Mouse (Mus musculus) lung, adult 2 months (tissue): ENCODE data around the gene Klhl10. TPM values are rescaled to one million over a fixed set of nuclear protein-coding genes. Genes with fewer than 3 reads are reported as not detected.

Experiments
- DNase-seq: peaks from one replicate; pipeline ENCODE4 v3.0.0; 2022
- H3K4me1 ChIP-seq: fragments of 200-500 bp; 2 replicates; pipeline ENCODE4 v1.6.1; 2011; ENCODE audit warnings: low read length; ENCODE audit not compliant: control insufficient read depth, insufficient read depth
- H3K4me3 ChIP-seq: fragments of 200-500 bp; replicated peaks from 2 replicates; pipeline ENCODE3; 2011; ENCODE audit warnings: low read depth, mild to moderate bottlenecking, control low read depth, low read length; ENCODE audit errors: extremely low read depth
- CTCF ChIP-seq: fragments of 200-500 bp; IDR thresholded peaks from 2 replicates; pipeline ENCODE4 v1.5.1; 2011; ENCODE audit warnings: mild to moderate bottlenecking, low read length, control low read depth; ENCODE audit not compliant: insufficient read depth
- POLR2A ChIP-seq: fragments of 200-500 bp; IDR thresholded peaks from 2 replicates; pipeline ENCODE4 v1.6.1; 2011; ENCODE audit warnings: low read depth, mild to moderate bottlenecking, control low read depth, low read length, borderline replicate concordance; ENCODE audit errors: extremely low read depth
- WGBS: fragments of 180-500 bp; shearing (Covaris S2); methylation state at CpG from one replicate; pipeline ENCODE4 v1.1.7; 2018; 5-methylcytosine and 5-hydroxymethylcytosine counted together
- polyA plus RNA-seq: library from polyadenylated mRNA; depleted of rRNA; stranded (reverse); fragments of >200 nt; gene quantifications from 2 replicates; pipeline ENCODE4 v1.2.3, GENCODE M21; 2012; rRNA removed

Gene Klhl10
- polyA plus RNA-seq, 1 experiment, result 0.49 TPM

- H3K4me1 ChIP-seq, result no peaks in the 10 kb centered on the region; the same call in 1 of the 2 replicates
- DNase-seq, result no peak
- no peak for TF ChIP-seq CTCF
- no peak for TF ChIP-seq POLR2A
- no peak overlapping the region for H3K4me3 ChIP-seq
- 52% methylated on average over 7 of the region's 7 CpGs for WGBS
These were observed 37.4 kb downstream of the Klhl10 start for GRCm38 (mm10) chr11:100479152-100479551.

- TF ChIP-seq CTCF, result no peak
- no peak for TF ChIP-seq POLR2A
- WGBS, result 95% methylated on average over 3 of the region's 3 CpGs
- H3K4me3 ChIP-seq, result no peak overlapping the region
- H3K4me1 ChIP-seq, result no peaks in the 10 kb centered on the region
- no peak for DNase-seq
These were observed 42.7 kb downstream of the Klhl10 start for GRCm38 (mm10) chr11:100484461-100484860.

GRCm38 (mm10) chr11:100485801-100486538 is 44.3 kb downstream of the Klhl10 start:
- no peak for DNase-seq
- TF ChIP-seq POLR2A, result no peak
- 0 out of 2 replicates have a peak, but pooled peaks have one; percentile 4 for TF ChIP-seq CTCF
- Histone ChIP-seq H3K4me3 (no peak overlapping the region), H3K4me1 (no peaks in the 10 kb centered on the region)
- WGBS, result 83% methylated on average over 8 of the region's 8 CpGs

GRCm38 (mm10) chr11:100490951-100491350 is 49.2 kb downstream of the Klhl10 start:
- DNase-seq, result no peak
- no peaks in the 10 kb centered on the region for H3K4me1 ChIP-seq
- 91% methylated on average over 6 of the region's 6 CpGs for WGBS
- no peak overlapping the region for H3K4me3 ChIP-seq
- TF ChIP-seq POLR2A, result no peak
- no peak for TF ChIP-seq CTCF

GRCm38 (mm10) chr11:100493771-100494170 is 52.1 kb downstream of the Klhl10 start:
- no peak for DNase-seq
- no peak for TF ChIP-seq CTCF
- no peak for TF ChIP-seq POLR2A
- Histone ChIP-seq H3K4me3 (peak overlapping the region; percentile 44), H3K4me1 (no peaks in the 10 kb centered on the region)
- WGBS, result 89% methylated on average over 12 of the region's 12 CpGs

DNA sequence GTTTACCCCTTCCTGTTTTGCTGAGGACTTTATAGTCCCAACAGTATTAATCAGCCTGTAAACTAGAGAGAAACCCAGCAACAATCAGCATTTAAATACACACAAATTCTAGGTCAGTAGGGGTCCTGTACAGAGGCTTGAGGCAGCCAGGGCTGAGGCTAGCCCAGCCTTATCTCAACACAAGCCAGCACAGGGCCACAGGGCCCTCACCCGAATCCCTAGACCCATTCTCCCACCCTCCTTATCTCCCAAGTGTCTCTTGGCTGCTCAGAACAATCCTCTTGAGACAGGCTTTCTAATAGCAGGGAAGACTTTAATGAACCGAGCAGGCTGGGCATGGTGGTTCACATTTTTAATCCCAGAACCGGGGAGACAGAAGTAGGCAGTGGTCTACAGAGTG is 58.5 kb downstream of the Klhl10 start:
- 73% methylated on average over 3 of the region's 3 CpGs for WGBS
- DNase-seq, result no peak
- Histone ChIP-seq H3K4me1 (no peaks in the 10 kb centered on the region), H3K4me3 (no peak overlapping the region)
- no peak for TF ChIP-seq CTCF
- no peak for TF ChIP-seq POLR2A

DNA sequence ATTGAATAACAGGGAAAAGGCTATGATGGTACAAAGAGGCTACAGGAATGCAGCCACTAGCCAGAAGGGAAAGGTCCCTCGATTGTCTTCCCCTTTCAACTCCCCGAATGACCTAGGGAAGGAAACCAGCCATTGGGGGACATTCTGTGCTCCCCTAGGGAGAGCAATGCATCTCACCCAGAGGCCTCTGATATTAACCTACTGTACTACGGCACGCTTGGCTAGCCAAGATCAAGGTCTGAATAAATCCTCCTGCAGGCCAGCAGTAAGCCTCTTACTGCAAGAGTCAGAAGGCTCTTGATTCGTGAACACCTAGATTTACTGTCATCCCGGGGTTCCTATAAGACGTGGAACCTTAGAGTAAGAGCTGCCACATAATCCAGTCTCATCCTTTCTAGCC is 58.9 kb downstream of the Klhl10 start:
- DNase-seq, result no peak
- WGBS, result 86% methylated on average over 7 of the region's 7 CpGs
- no peak for TF ChIP-seq CTCF
- no peak for TF ChIP-seq POLR2A
- H3K4me3 ChIP-seq, result no peak overlapping the region
- no peaks in the 10 kb centered on the region for H3K4me1 ChIP-seq

GRCm38 (mm10) chr11:100501321-100501720 is 59.6 kb downstream of the Klhl10 start:
- TF ChIP-seq POLR2A (no peak), CTCF (no peak)
- Histone ChIP-seq H3K4me1 (no peaks in the 10 kb centered on the region), H3K4me3 (no peak overlapping the region)
- WGBS, result 45% methylated on average over 6 of the region's 6 CpGs
- DNase-seq, result no peak

DNA sequence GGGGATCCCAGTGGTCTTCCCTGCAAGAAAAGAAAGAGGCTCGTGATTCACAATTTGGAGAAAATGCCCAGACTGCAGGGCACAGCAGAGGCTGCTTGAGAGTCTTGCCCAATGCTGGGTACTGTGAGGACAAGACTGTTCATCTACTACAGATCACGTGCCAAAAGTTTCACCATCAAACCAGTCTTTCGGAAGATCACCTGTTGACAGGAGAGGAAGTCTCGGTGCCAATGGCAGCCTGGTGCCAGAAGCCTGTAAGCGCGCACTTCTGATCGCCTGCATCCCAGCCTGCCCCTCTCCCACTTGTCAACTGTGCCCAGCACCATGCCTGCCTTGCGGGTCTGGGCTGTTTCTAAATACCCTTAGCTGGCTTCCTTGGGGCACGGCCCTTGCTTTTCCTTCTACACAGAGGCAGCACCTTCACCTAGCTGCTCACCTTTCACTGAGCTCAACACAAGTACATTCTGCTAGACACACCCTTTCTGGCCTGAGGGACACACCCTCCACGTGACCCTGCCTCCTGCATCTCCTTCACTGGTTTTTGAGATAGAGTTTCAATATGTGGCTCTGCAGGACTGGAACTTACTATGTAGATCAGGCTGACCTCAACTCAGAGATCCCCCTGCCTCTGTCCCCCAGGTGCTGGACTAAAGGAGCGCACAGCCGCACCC is 63.4 kb downstream of the Klhl10 start:
- TF ChIP-seq POLR2A (no peak), CTCF (no peak)
- DNase-seq, result no peak
- Histone ChIP-seq H3K4me1 (no peaks in the 10 kb centered on the region), H3K4me3 (no peak overlapping the region)
- WGBS, result 84% methylated on average over 12 of the region's 12 CpGs

GRCm38 (mm10) chr11:100505997-100506396 is 64.3 kb downstream of the Klhl10 start:
- Histone ChIP-seq H3K4me1 (no peaks in the 10 kb centered on the region), H3K4me3 (no peak overlapping the region)
- TF ChIP-seq POLR2A (no peak), CTCF (no peak)
- DNase-seq, result no peak
- whole genome bisulfite sequencing, result 96% methylated on average over 8 of the region's 8 CpGs

Other genes with a start within 250 kb of the Klhl10 start
- not detected in 2 replicates for gene Krt9, start 248.7 kb upstream of the Klhl10 start, polyA plus RNA-seq
- gene Krt14, start 234.4 kb upstream of the Klhl10 start, polyA plus RNA-seq, result 0.51 and 51.5 TPM in 2 replicates
- 0.58 TPM in 1 of 2 replicates, not detected in the other for gene Krt16, start 193.0 kb upstream of the Klhl10 start, polyA plus RNA-seq
- 0.38 and 0.65 TPM in 2 replicates for gene Krt17, start 180.9 kb upstream of the Klhl10 start, polyA plus RNA-seq
- not detected in 2 replicates for gene Krt42, start 172.0 kb upstream of the Klhl10 start, polyA plus RNA-seq
- 125 and 131 TPM in 2 replicates for gene Eif1, start 122.0 kb upstream of the Klhl10 start, polyA plus RNA-seq
- gene Gast, start 107.5 kb upstream of the Klhl10 start, polyA plus RNA-seq, result not detected in 2 replicates
- gene Hap1, start 85.8 kb upstream of the Klhl10 start, polyA plus RNA-seq, result 9.3 and 14.3 TPM in 2 replicates
- gene Jup, start 44.2 kb upstream of the Klhl10 start, polyA plus RNA-seq, result 631 and 728 TPM in 2 replicates
- gene P3h4, start 27.1 kb upstream of the Klhl10 start, polyA plus RNA-seq, result 40.6 and 53.9 TPM in 2 replicates
- 41.5 and 42.5 TPM in 2 replicates for gene Fkbp10, start 26.2 kb upstream of the Klhl10 start, polyA plus RNA-seq
- 21.7 and 31.5 TPM in 2 replicates for gene Nt5c3b, start 109 bp upstream of the Klhl10 start, polyA plus RNA-seq
- gene Klhl11, start 30.8 kb downstream of the Klhl10 start, polyA plus RNA-seq, result 5.1 and 6.2 TPM in 2 replicates
- 166 and 217 TPM in 2 replicates for gene Acly, start 86.1 kb downstream of the Klhl10 start, polyA plus RNA-seq
- gene Ttc25, start 103.7 kb downstream of the Klhl10 start, polyA plus RNA-seq, result 1.8 and 3.4 TPM in 2 replicates
- gene Cnp, start 133.0 kb downstream of the Klhl10 start, polyA plus RNA-seq, result 27.5 and 29.9 TPM in 2 replicates
- gene Nkiras2, start 177.3 kb downstream of the Klhl10 start, polyA plus RNA-seq, result 59.4 and 84.5 TPM in 2 replicates
- 29.8 and 56.5 TPM in 2 replicates for gene Dnajc7, start 178.3 kb downstream of the Klhl10 start, polyA plus RNA-seq